11 mouse cellular contexts compared by ENCODE assay signal in genomic region chr17:30866966-30867365, GRCm38 (mm10). TPM values are rescaled to one million over a fixed set of nuclear protein-coding genes. Genes with fewer than 3 reads are reported as not detected.
A peak's percentile ranks its signal among the peaks of the same experiment; 100 is the strongest.
DNase-seq lines count a peak whose midpoint lies in the region; TF ChIP-seq lines count a peak whose summit lies in the region.
"Had no signal": no experiment of that assay in that cellular context is flagged by ENCODE, and none has a peak within 500 bp of the region (broad histone marks: within the 10 kb centered on the region; RNA-seq: fewer than 3 reads in every experiment).

No protein-coding gene starts in this region.

- H3K4me2 ChIP-seq in myocyte (ENCODE audit: low read depth), result peak overlapping the region; percentile 7

- H3K36me3 ChIP-seq in myocyte (ENCODE audit: control insufficient read depth, insufficient read depth), result no peaks in the 10 kb centered on the region

- no peaks in the 10 kb centered on the region for H3K79me2 ChIP-seq in myocyte (ENCODE audit: control insufficient read depth, insufficient read depth)

- H3K27me3 ChIP-seq in myocyte (ENCODE audit: control insufficient read depth, insufficient read depth, insufficient read length), result no peaks in the 10 kb centered on the region
- H3K27me3 ChIP-seq: megakaryocyte, embryonic 14.5 days had no signal

- intact Hi-C loops in left cerebral cortex, postnatal 4 days (cut with DNase I), result no loop called here
- intact Hi-C loops in left cerebral cortex, postnatal 10 days (cut with DNase I), result no loop called here

- no peak overlapping the region for H3K4me3 ChIP-seq in myocyte
- H3K4me3 ChIP-seq: megakaryocyte, embryonic 14.5 days had no signal

- TF ChIP-seq POLR2A in myocyte (IDR thresholded peaks at IDR 0.05; ENCODE audit: insufficient read length, low read depth), result no peak

- DNase-seq in adrenal gland, adult 2 months, result peak; percentile 53
- no peak for DNase-seq in adrenal gland, postnatal 4 days (ENCODE audit: low spot score in 2 of 2)
- peak; percentile 57 for DNase-seq in left cerebral cortex, postnatal 4 days
- no peak for DNase-seq in left cerebral cortex, postnatal 10 days (ENCODE audit: extremely low spot score in 1 of 2, low spot score in 2 of 2)
- DNase-seq in cerebellum, postnatal 14 days, result peak; percentile 61 to 78
- no peak for DNase-seq in retina, postnatal 1 day
- no peak for DNase-seq in Muller cell, postnatal 12 days (ENCODE audit: inconsistent ontology term)
- DNase-seq: heart, postnatal 4 days; liver had no signal

- no peak overlapping the region for H3ac ChIP-seq in myocyte (ENCODE audit: control insufficient read depth, insufficient read length)

TF ChIP-seq in myocyte, 11 proteins besides CTCF, POLR2A, EP300 and RAD21:
- TF ChIP-seq TCF3 (IDR thresholded peaks at IDR 0.05; ENCODE audit: insufficient read length, low read depth), result no peak
- TF ChIP-seq E2F4 (IDR thresholded peaks at IDR 0.05; ENCODE audit: insufficient read depth), result no peak
- no peak for TF ChIP-seq TCF12 (IDR thresholded peaks at IDR 0.05; ENCODE audit: insufficient read depth, poor library complexity, severe bottlenecking)
- TF ChIP-seq USF1 (IDR thresholded peaks at IDR 0.05; ENCODE audit: low read depth), result no peak
- TF ChIP-seq MYOD1 (IDR thresholded peaks at IDR 0.05; ENCODE audit: control insufficient read depth in 1 of 3, insufficient read length in 2 of 3, low read depth in 2 of 3), result no peak
- TF ChIP-seq MYOG (IDR thresholded peaks at IDR 0.05; ENCODE audit: control insufficient read depth in 1 of 3, insufficient read depth in 1 of 3, insufficient read length in 2 of 3, low read depth in 2 of 3), result no peak

RNA-seq across cellular contexts. Expression of gene Glp1r, which starts 34.7 kb away (rescaled TPM):
- total RNA-seq in adrenal gland, adult 2 months (2021), result under 1 TPM; 0.06 to 0.07 TPM
- 0.03 TPM in 1 of 2 replicates, not detected in the other for polyA plus RNA-seq in adrenal gland, adult 2 months (2012; rRNA removed)
- total RNA-seq in adrenal gland, postnatal 4 days (2021), result 1 to 10 TPM in 1 of 2 experiments, under 1 TPM in 1; 0.37 to 2.9 TPM
- under 1 TPM; 0.32 to 0.58 TPM for total RNA-seq in left cerebral cortex, postnatal 4 days (2021)
- total RNA-seq in left cerebral cortex, postnatal 10 days (2021), result under 1 TPM; 0.93 to 0.94 TPM
- 1.3 TPM for polyA plus RNA-seq in myocyte (2012; fragmentation: generic; extraction: Trizol)

Comparison
In these comparisons a context has a peak if more than half of its experiments do, and no peak if none do; other contexts are left out.
1. DNase-seq: peak in adrenal gland, adult 2 months (single experiment), left cerebral cortex, postnatal 4 days (single experiment) and cerebellum, postnatal 14 days (2 of 2); none in adrenal gland, postnatal 4 days (0 of 2), left cerebral cortex, postnatal 10 days (0 of 2), retina, postnatal 1 day (single experiment) and Muller cell, postnatal 12 days (single experiment).